Mouse (Mus musculus) midbrain, embryonic 12.5 days (tissue): ENCODE data around the gene Hist1h4h. TPM values are rescaled to one million over a fixed set of nuclear protein-coding genes. Genes with fewer than 3 reads are reported as not detected.
"Not testable (repeated sequence)": the region's sequence is repeated elsewhere in the genome, so short reads cannot be mapped to it uniquely, and the experiment has no call there.

Experiments
- ATAC-seq: fragments of 200-750 bp; cut with Nextera tagmentation; 2 replicates; pipeline ENCODE4 v1.8.0; 2017; ENCODE audit warnings: low read depth, moderate TSS enrichment, moderate library complexity; ENCODE audit not compliant: low FRiP score
- H3K27ac ChIP-seq: fragments of 300-500 bp; sonication (generic); replicated peaks from 2 replicates; pipeline ENCODE4 v1.5.1; 2016; ENCODE audit warnings: mild to moderate bottlenecking
- H3K27me3 ChIP-seq: fragments of 300-500 bp; sonication (generic); 2 replicates; pipeline ENCODE4 v1.6.1; 2016; ENCODE audit warnings: mild to moderate bottlenecking
- H3K36me3 ChIP-seq: fragments of 300-500 bp; sonication (generic); 2 replicates; pipeline ENCODE4 v1.6.1; 2016
- H3K4me1 ChIP-seq: fragments of 300-500 bp; sonication (generic); 2 replicates; pipeline ENCODE4 v1.6.1; 2016
- H3K4me2 ChIP-seq: fragments of 300-500 bp; sonication (generic); replicated peaks from 2 replicates; pipeline ENCODE4 v1.6.1; 2016; ENCODE audit warnings: mild to moderate bottlenecking, moderate library complexity
- H3K4me3 ChIP-seq: fragments of 300-500 bp; sonication (generic); 2 replicates; pipeline ENCODE4 v1.5.1; 2016; ENCODE audit warnings: mild to moderate bottlenecking
- H3K9ac ChIP-seq: fragments of 300-500 bp; sonication (generic); replicated peaks from 2 replicates; pipeline ENCODE4 v1.6.1; 2016; ENCODE audit warnings: mild to moderate bottlenecking, moderate library complexity
- H3K9me3 ChIP-seq: fragments of 300-500 bp; sonication (generic); 2 replicates; pipeline ENCODE4 v1.6.1; 2016; ENCODE audit warnings: mild to moderate bottlenecking
- WGBS: fragments of 180-500 bp; shearing (Covaris S2); methylation state at CpG from one replicate; pipeline ENCODE4 v1.1.7; 2016; 5-methylcytosine and 5-hydroxymethylcytosine counted together
- polyA plus RNA-seq: library from polyadenylated mRNA; unstranded; fragments of >200 nt; fragmentation: Nextera tagmentation; extraction: Ambion mirVana; gene quantifications from 2 replicates; pipeline ENCODE4 v1.2.1, GENCODE M21; 2016

Gene Hist1h4h
- polyA plus RNA-seq, 1 experiment from 2014 or later: 4.4 TPM

DNA sequence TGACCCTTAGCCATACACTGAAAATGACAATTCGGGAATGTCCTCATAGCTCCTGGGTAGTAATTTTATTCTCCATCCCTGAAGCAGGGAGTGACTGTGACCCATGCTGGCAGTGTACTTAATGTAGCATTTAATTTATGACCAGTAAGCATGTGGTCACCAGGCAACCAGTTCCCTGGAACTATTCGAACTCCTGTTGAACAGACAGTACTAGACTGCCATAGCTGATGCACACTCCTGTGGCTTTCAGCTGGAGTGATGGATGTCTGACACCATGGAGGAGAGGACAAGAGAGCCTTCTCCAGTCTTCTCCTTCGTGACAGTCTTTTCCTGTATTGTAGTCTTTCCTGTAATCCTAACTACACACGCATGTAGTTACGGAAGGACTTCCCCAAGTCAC is 1.8 kb upstream of the Hist1h4h start:
- Histone ChIP-seq H3K36me3 (no peaks in the 10 kb centered on the region), H3K27me3 (no peaks in the 10 kb centered on the region), H3K4me3 (no peak overlapping the region), H3K9ac (no peak overlapping the region), H3K9me3 (no peaks in the 10 kb centered on the region), H3K4me2 (peak overlapping the region; percentile 1; the same call in 1 of the 2 replicates), H3K4me1 (peaks cover 29% of the 10 kb centered on the region), H3K27ac (no peak overlapping the region)
- ATAC-seq: no peak
- 81% methylated on average over 5 of the region's 5 CpGs for WGBS

DNA sequence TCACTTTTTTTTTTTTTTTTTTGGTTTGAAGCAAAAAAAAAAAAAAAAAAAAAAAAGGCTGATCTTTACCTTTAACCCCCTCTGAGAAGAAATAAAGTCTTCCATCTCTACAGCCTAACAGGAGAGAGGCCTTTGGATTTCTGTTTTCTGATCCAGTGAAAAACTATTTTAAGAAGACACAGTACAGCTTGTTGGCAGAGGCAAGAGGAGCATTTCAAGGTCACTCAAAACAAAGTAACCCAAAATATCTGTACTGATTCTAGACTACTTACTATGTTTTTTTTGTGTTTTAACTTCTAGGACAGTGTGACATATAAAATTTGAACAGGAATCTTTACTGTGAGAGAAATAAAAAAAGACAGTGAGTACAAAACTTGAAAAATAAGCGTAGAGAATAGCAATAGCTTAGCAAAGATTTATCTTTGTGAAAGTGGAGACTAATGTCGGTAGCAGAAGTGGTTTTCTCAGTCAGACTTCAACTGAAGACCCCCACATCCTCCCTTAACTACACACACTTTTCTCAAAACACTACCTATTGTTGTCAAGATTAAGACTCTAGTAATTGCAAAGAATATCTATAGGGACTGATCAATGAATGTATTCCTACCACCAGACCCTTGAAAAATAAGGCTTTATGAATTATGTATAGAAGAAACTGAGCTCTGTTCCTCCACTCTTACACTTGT is 1.2 kb upstream of the Hist1h4h start:
- Histone ChIP-seq H3K27ac (peak overlapping the region; percentile 97; the same call in 1 of the 2 replicates), H3K4me3 (peak overlapping the region; percentile 56), H3K9me3 (no peaks in the 10 kb centered on the region), H3K27me3 (no peaks in the 10 kb centered on the region), H3K9ac (peak overlapping the region; percentile 81), H3K36me3 (no peaks in the 10 kb centered on the region), H3K4me1 (peaks cover 33% of the 10 kb centered on the region), H3K4me2 (peak overlapping the region; percentile 66)
- 39% methylated on average over 2 of the region's 2 CpGs for WGBS
- no peak for ATAC-seq

DNA sequence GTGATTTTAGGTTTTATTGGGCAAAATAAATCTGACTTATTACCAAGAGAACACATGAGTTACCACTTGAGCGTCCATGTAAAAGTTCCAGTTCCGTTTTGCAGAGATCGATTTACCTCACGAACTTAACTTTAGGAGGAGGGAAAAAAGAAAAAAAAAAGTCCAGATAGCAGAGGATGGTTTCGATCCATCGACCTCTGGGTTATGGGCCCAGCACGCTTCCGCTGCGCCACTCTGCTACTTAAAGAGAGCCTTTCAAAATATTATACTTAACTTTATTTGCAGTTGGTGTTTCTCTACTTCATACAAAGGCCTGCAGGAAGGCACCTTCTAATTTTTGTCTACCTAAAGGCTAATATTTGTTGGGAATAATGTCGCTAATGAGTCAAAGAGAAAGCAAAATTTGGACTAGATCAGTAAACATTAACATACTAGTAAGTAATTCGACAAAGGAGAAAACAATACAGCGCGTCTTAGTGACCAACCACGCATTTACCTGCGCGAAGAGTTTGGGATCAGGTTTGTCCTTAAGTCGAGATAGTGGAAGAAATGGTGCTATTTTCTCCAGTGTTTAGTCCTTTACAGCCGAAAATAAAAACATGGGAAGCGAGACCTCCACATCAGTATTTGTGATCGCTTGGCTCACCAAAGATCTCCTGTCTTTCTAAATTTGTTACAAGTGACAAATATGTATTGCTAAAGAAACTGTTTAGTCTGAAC is 509 bp upstream of the Hist1h4h start:
- under 1% methylated on average over 20 of the region's 20 CpGs for WGBS
- Histone ChIP-seq H3K4me3 (peak overlapping the region; percentile 56), H3K36me3 (no peaks in the 10 kb centered on the region), H3K4me1 (peaks cover 31% of the 10 kb centered on the region), H3K27ac (peak overlapping the region; percentile 97), H3K9me3 (no peaks in the 10 kb centered on the region), H3K4me2 (peak overlapping the region; percentile 66), H3K9ac (peak overlapping the region; percentile 81), H3K27me3 (no peaks in the 10 kb centered on the region)
- ATAC-seq: no peak

DNA sequence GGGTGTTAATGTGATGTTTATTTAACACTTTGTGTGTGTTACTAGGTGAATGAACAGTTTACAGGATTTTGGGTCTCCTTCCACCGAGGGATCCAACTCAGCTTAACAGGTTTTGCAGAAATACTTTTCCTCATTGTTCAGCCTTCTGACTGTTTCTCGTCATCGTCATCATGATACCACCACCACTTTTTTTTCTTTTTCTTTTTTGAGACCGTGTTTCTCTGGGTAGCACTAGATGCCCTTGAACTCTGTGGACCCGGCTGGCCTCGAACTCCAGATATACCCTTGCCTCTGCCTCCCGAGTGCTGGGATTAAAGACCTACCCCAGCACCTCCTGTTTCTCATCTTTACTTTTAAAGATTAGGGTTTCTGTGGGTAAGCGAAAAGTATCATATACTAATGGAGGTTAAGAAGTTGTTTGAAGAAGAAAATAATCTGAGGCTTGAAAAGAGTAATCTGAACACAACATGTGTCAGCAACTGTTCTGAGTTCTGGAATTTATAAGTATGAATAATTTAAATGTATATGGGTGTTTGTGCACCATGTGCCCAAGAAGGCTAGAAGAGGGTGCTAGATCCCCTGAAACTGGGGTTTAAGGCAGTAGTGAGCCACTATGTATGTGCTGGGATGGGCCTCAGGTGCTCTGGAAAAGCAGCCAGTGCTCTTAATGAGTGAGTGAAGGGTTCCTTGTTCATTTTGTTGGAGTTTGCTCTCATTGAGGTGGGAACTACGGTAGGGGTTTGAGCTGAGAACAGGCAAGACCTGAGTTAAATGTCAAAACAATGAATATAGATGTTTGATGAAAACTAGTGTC is 1.6 kb downstream of the Hist1h4h start:
- H3K4me2 ChIP-seq: peak overlapping the region; percentile 66
- no peaks in the 10 kb centered on the region for H3K36me3 ChIP-seq
- H3K4me3 ChIP-seq: peak overlapping the region; percentile 56
- H3K9me3 ChIP-seq: no peaks in the 10 kb centered on the region
- WGBS: 22% methylated on average over 9 of the region's 9 CpGs
- peak overlapping the region; percentile 81 for H3K9ac ChIP-seq
- no peaks in the 10 kb centered on the region for H3K27me3 ChIP-seq
- H3K4me1 ChIP-seq: peaks cover 34% of the 10 kb centered on the region
- ATAC-seq: no peak
- H3K27ac ChIP-seq: peak overlapping the region; percentile 97

DNA sequence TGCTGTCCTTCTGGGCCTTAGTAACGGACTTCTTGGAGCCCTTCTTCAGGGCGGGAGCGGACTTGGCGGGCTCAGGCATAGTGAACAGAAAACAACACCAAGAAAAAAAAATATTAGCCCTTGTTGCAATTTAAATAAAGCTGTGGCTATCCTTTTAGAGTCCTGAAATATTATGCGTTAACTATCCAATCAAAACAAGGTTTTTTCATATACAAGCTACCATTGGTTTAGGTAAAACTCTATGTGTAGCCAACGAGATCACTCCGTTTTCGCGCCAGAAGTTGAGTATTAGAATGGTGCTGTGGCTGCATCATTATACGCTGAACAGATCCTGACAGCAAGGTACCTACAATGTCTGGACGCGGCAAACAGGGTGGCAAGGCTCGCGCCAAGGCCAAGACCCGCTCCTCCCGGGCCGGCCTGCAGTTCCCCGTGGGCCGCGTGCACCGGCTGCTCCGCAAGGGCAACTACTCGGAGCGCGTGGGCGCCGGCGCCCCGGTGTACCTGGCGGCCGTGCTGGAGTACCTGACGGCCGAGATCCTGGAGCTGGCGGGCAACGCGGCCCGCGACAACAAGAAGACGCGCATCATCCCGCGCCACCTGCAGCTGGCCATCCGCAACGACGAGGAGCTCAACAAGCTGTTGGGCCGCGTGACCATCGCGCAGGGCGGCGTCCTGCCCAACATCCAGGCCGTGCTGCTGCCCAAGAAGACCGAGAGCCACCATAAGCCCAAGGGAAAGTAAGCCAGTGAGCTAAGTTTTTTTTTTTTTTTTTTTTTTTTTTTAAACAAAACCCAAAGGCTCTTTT is 2.9 kb downstream of the Hist1h4h start, which contains the start of gene Hist1h2af:
Hist1h2af (plus strand) TSS at position 347 of the 808 bp plus-strand sequence.
- H3K27me3 ChIP-seq, H3K36me3 ChIP-seq, H3K9me3 ChIP-seq: not testable (repeated sequence)
- peak within 1 kb of the TSS; percentile 56 for H3K4me3 ChIP-seq
- under 1% methylated on average over 29 of the region's 53 CpGs for WGBS
- peak within 1 kb of the TSS; percentile 97 for H3K27ac ChIP-seq
- H3K9ac ChIP-seq: peak within 1 kb of the TSS; percentile 66
- ATAC-seq: peak; percentile 45
- H3K4me1 ChIP-seq: peaks cover 36% of the 10 kb centered on the region
- H3K4me2 ChIP-seq: peak within 1 kb of the TSS; percentile 66

DNA sequence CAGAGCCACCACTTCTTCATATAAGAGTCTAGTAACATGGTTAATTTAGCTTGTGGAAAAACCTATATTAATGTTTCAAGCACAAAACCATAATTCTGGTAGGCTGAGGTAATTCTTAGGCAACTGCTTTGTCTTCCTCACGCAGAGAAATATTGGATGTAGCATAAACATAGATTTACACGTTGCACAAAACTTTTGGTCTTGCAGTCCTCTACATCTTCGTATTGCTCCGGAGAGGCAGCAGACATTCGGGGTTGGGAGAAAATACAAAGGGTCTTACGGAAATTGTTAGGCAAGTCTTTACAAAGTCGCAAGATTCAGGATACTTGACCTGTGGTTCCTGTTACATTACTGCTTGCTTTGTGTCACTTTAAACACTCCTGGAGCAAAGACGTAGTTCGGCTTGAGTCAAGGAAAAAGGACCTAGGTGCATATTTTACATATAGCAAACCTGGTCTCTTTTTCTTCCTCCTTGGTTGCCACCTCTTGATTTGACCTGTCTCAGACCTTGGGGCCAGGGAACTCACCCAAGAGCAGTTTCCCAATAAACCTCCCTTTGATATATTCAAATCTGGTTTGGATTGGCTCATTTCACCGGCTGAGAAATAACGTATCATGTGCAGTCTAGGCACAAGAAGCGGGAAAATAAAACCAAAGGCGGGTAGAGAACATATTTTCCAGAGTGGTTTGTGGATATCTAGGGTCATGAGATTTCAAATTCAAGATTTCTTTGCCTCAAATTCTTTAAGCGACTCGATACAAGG is 3.7 kb downstream of the Hist1h4h start:
- Histone ChIP-seq H3K9ac (peak overlapping the region; percentile 66), H3K4me1 (peaks cover 36% of the 10 kb centered on the region), H3K4me2 (peak overlapping the region; percentile 66), H3K4me3 (peak overlapping the region; percentile 56), H3K9me3 (no peaks in the 10 kb centered on the region), H3K27ac (peak overlapping the region; percentile 97), H3K27me3 (no peaks in the 10 kb centered on the region), H3K36me3 (no peaks in the 10 kb centered on the region)
- peak; percentile 3; the same call in 1 of the 2 replicates for ATAC-seq
- WGBS: under 1% methylated on average over 15 of the region's 15 CpGs

DNA sequence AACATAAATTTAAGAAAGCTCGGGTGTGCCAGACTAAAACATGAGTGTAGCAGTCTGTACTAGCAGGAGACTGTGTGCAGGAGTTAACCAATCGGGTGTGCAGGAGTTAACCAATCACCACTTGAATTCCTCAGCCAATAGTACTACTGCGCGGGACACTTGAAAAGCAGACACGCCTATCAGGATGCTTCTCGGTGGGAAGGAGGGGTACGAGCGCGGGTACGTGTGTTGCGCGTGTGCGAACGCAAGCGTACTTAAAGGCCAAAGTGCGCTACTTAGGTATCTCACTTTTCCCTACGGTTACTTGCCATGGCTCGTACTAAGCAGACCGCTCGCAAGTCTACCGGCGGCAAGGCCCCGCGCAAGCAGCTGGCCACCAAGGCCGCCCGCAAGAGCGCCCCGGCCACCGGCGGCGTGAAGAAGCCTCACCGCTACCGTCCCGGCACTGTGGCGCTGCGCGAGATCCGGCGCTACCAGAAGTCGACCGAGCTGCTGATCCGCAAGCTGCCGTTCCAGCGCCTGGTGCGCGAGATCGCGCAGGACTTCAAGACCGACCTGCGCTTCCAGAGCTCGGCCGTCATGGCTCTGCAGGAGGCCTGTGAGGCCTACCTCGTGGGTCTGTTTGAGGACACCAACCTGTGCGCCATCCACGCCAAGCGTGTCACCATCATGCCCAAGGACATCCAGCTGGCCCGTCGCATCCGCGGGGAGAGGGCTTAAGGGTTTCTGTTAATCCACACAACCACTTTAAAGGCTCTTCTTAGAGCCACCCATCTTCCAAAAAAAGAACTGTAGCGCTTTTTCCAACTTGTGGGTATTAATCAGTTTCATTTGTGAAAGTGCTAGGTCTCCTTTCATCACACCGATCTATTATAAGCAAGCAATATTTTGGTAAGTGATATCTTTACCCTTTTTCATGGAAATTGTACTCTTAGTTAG is 4.6 kb downstream of the Hist1h4h start, which contains the start of gene Hist1h3g:
Hist1h3g (plus strand) TSS at position 286 of the 939 bp plus-strand sequence.
- not testable (repeated sequence) for H3K36me3 ChIP-seq, H3K27me3 ChIP-seq, H3K9me3 ChIP-seq
- Histone ChIP-seq H3K4me3 (peak within 1 kb of the TSS; percentile 56), H3K27ac (peak within 1 kb of the TSS; percentile 97), H3K4me1 (peaks cover 32% of the 10 kb centered on the region), H3K4me2 (peak within 1 kb of the TSS; percentile 66), H3K9ac (peak within 1 kb of the TSS; percentile 66)
- peak; percentile 92 for ATAC-seq
- WGBS: 0% methylated on average over 46 of the region's 62 CpGs

DNA sequence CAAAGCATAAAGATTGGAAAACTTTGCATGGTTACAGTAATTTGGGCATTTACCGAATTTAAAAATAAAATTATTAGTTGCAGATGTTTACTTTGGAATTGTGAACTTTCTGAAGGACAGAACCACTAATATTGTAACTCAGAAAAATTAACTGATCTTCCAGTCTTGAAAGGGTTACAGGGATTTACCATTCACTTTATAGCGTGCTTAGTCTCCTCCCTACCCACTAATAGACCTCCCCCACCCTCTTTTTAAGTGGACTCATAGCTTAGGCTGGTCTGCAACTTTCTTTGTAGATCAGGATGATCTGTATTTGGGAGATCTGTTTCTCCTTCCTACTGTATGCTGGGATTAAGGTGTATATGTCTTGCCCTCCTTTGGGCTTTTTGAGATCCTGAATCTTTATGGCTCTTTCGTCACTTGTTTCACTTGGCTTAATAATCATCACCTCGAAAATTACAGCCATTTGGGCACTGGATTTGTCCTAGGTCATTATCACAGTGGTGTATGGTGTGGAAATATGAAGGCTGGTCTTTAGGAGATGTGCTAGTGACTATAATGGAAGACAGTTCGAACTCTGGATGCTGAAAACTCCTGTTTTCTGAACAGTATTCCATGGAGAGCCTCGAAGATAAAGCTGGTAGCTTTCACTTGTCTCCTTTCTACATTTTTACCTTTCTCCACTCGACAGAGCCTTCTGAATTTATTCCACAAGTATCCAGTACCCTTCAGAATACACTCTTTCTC is 5.4 kb downstream of the Hist1h4h start:
- Histone ChIP-seq H3K4me1 (peaks cover 32% of the 10 kb centered on the region), H3K36me3 (no peaks in the 10 kb centered on the region), H3K4me2 (peak overlapping the region; percentile 66), H3K27ac (peak overlapping the region; percentile 56), H3K4me3 (peak overlapping the region; percentile 56), H3K9me3 (no peaks in the 10 kb centered on the region), H3K9ac (peak overlapping the region; percentile 62), H3K27me3 (no peaks in the 10 kb centered on the region)
- ATAC-seq: no peak
- 21% methylated on average over 7 of the region's 7 CpGs for WGBS

DNA sequence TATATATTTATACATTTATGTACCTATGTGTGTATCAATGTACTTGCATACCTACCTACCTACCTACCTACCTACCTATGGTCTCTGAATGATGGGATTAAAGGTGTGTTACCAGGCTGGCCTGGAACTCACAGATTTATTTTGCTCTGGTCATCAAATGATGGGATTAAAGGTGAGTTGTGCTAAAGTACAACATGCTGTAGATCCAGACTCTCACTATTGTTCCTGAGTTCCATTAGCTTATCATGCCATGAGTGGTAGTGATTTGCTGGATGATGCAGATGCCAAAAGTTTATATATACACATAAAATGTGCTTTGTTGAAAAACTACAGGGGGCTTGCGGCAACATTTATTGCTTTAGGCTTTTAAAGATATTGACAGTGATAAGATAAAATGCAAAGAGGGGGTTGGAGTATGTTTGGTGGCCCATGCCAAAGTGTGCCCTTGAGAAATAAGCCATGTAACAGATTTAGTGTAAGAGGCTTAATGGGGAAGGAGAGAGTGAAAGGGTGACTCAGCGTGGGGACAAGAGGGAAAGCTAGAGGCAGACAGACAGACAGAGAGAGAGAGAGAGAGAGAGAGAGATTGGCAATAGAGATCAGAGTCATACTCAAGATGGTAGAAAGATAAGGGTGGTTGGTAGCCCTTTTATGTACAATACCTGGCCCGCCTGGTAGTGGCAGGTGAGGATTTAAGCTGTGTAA is 6.3 kb downstream of the Hist1h4h start:
- H3K27me3 ChIP-seq: no peaks in the 10 kb centered on the region
- 79% methylated on average over 3 of the region's 3 CpGs for WGBS
- no peaks in the 10 kb centered on the region for H3K36me3 ChIP-seq
- H3K4me1 ChIP-seq: peaks cover 29% of the 10 kb centered on the region
- peak overlapping the region; percentile 66 for H3K4me2 ChIP-seq
- H3K9ac ChIP-seq: no peak overlapping the region
- no peak overlapping the region for H3K27ac ChIP-seq
- no peaks in the 10 kb centered on the region for H3K9me3 ChIP-seq
- no peak for ATAC-seq
- H3K4me3 ChIP-seq: peak overlapping the region; percentile 13
